Mouse (Mus musculus): Measurements from ENCODE around the gene Yif1b.
A peak's percentile ranks its signal among the peaks of the same experiment; 100 is the strongest.

Yif1b gene

DNA sequence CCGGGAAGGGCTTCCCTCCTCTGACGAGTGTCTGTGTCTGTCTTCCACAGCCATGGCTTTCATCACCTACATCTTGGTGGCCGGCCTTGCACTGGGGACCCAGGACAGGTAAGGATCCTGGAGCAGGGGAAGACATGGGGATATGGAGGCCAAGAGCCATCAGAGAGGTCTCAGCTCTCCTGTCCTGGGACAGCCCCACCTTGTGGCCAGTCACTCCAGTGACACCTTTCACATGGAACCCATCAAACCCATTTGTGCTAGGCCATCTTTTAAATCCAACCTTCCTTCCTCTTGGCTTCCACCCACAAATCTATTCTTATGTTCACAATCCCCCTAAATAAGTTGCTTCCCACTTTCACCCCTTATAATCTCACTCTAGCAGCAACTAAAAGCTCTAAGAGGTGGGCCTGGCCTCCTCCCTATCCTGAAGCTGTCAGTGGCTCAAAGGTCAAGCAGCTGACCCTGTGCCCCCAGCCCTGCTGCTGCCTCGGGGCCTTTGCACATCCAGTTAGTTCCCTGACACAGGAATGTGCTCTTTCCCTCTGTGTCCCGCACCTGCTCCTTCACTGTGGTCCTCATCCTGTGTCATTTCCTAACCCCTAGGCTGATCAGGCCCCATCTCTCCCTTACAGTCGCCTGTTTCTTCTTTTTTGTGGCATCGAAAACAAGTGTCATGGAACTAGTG lies 6.7 kb downstream of the Yif1b start:
- DNase-seq (ENCODE audit: low read depth): no peak

DNA sequence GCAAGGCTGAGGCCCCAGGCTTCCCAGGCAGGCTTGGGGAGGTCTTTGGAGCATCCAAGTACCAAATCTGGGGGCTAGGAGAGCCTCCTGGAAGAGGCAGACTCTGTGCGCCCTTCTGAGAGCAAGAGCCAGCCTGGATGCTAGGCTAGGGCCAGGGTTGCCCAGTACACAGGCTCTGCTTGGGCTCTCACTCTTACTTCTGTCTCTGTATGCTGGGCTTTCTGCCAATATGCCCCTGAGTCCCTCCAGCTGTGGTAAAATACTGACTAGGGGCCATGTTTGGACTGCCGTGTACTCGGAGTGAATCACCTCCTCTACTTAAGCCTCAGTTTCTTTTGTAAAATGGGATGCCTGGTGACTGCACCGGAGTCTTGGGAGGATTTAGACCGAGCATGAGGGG lies 7.9 kb downstream of the Yif1b start:
- DNase-seq (ENCODE audit: low read depth): no peak

DNA sequence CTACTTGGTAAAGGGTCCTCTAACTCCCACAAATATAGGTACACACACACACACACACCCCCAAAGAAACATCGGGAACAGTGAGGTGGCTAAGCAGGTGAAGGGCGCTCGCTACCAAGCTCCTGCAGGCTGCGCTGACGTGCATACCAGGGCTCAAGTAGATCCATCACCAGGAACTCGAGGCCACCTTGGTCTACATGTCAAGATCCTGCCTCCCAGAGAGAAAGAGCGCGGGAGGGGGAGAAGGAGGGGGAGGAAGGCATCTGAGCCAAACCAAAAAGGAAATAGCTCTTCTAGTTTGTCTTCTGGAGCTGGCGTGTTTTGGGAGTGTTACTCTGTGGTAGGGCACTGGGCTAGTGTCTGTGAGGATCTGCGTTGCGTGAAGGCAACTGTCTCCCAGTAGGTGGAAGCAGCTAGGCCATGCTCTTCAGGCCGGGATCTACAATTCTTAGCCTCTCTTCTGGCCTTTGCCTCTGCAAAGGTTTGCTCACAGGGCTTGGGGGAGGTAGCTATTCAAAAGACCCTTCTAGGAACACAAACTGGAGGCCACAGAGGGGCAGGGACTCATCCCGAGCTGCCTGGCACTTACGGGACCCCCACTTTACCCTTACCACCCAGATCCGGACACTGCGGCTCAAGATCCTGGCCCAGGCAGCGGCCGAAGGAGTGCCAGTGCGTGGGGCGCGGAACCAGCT lies 8.6 kb downstream of the Yif1b start:
- DNase-seq (ENCODE audit: low read depth): no peak

DNA sequence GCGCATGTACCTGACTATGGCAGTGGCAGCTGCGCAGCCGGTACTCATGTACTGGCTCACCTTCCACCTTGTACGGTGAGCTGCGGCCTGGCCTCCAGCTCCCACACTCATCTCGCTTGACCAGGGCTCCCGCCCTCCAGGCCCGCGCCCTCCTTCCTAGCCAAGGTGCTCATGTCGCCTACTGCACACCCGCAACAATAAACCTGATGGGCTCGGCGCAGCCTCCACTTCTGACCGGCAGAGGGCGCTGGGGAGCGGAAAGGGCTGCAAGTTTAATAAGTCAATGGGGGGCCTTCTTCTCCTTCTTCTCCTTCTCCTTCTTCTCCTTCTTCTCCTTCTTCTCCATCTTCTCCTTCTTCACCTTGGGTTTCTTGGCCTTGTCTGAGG lies 9.2 kb downstream of the Yif1b start:
- DNase-seq (ENCODE audit: low read depth): peak; percentile 69

DNA sequence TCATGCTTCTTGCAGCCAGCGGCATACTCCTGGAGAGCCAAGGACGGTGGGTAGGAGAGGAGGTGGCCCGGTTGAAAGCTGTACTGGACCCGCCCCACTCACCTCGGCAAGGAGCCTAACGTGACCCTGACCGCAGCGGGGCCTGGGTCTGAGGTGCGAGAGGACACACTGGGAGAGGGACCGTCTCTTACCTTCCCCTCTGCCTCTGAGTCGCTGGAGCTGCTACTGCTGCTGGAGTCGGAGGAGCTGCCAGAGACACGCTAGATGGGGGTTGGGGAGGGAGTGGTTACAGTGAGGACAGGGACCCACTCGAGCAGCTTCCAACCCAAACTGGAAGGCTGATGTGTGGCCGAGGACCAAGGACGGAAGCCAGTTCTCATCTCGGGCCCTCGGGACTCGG lies 9.6 kb downstream of the Yif1b start:
- DNase-seq (ENCODE audit: low read depth): no peak

DNA sequence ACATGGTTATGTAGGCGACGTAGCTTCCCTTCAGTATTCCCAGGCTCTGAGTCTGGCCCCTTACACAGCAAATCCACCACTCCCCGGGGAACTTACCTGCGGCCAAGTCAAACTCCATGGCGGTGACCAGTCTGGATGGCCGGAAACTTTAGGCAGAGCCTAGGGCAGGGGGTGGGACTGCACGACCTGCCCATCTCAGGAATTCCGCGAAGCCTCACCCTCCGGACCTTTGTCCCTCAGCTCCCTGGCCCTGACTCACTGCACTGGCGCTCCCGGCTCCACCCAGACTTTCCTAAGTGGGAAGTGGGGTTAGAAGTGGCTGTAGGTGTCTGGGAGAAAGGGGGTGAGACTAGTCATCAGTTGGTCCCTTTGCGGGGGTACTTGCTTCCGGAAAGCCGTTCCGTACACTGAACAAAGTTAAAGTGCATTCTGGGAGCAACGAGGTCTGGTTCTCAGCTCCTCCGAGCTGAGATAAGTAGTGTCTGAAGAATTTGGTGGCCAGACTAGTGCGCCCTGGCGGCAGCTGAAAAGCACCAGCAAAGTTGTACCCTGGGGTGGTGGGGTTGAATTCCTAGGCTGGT lies 10.2 kb downstream of the Yif1b start, which contains the start of gene 2200002D01Rik:
TSS of gene 2200002D01Rik (minus strand) at position 206 of the 581 bp plus-strand sequence.
- DNase-seq (ENCODE audit: low read depth): no peak

DNA sequence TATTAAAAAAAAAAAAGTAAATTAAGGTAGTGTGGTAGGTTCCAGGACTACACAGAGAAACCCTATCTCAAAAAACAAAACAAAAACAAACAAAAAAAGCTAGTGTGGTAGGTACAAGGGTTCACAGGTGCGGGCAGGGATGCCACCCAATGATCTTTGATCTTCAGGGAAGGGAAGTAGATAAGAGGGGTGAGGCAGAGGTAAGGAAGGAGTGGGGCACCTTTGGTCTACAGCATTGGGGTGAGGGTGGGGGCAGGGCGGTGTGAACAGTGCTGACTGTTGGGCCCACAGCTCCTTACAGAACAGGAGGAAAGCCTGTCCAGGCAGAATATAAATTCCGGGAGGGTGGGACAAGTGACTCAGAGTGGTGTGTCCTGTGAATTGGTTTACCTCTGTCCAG lies 13.0 kb downstream of the Yif1b start:
- DNase-seq (ENCODE audit: low read depth): no peak

DNA sequence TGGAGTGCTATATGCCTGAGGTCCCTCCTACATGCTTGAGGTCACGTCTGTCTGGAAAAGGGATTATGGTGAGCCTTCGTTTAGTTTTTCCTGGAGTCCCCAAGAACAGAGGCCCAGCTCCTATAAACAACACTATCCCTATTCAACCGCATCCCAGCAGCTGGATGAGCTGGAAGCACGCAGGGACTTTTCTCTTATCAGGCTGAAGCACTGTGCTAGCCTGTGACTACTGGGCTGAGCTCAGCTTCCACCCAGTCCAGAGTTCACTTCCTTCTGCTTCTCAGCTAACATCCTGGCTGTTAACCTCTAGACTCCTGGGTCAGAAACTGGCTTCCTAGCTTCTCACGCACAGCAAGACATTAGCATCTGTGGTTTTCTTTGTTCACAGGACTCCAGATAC lies 15.7 kb downstream of the Yif1b start:
- DNase-seq (ENCODE audit: low read depth): no peak

DNA sequence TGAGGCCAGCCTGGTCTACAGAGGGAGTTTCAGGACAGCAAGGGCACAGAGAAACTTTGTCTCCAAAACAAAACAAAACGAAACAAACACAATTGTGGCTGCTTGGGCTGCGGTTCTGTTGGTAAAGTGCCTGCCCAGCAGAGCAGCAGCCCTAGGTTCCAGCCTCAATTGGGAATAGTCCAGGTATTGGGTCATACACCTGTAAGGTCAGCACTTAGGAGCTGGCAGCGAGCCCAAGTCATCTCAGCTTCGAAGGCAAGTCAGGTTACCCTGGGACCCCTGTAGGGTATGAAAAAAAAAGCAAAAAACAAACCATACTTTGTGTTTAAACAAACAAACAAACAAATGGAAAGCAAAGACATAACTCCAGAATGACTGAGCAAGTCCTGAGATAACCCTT lies 17.7 kb downstream of the Yif1b start:
- DNase-seq (ENCODE audit: low read depth): no peak

DNA sequence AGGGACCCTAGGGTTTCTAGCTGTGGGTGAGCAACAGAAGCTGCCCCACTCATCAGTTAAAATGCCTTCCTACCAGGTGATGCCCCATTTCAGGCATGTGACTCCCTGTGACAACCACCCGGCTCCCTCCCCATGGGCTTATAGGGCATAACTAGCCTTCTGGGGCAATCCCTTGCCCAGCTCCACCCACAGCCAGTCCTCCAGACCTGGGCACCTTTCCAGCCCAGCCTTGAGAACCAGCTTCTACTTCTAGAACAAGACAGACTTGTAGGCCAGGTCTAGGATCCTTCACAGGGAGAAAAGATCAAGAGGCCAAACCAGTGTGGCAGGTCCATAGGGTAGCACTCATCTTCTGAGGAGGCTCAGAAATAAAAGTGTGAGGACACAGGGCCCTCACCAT lies 19.2 kb downstream of the Yif1b start:
- DNase-seq (ENCODE audit: low read depth): no peak

DNA sequence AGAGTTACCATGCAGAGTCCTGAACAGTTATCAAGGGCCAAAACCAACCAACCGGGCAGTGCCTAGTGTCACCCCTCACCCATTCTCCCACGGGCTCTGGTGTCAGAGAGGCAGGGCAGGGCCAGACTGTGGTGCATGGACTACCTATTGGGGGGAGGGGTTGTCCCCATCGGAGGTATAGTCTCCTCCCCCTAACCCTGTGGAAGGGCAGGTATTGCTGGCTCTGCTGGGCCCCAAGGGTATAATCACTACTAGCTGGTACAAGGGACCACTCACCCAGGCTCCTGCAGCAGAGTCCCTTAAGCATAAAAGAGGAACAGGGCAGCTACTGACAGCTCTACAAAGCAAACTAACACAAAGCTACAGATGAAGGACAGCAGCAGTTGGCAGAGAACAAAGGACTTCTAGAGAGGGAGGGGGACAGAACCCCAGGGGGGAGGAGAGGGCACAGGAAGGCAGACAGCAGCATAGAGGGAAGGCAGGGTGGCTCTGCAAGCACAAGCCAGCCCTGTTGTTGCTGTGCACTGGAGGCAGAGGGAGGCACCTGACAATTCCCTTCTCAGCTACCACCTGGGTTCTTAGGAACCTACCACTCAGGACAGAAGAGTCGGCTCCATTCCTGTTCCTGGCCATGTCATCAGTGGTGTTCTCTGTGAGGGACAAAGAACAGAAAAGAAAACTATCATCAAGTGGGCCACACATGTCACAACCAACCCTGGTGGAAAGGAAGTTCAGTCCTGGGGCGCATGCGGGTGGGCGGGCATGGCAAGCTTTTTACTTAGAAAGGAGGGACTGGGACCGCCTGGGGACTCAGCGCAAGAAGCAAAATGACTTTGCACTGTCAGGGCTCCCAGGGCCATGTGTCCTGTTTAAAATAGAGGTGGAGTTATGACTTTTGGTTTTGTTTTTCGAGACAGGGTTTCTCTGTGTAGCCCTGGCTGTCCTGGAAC lies 21.9 kb downstream of the Yif1b start:
- DNase-seq (ENCODE audit: low read depth): no peak

DNA sequence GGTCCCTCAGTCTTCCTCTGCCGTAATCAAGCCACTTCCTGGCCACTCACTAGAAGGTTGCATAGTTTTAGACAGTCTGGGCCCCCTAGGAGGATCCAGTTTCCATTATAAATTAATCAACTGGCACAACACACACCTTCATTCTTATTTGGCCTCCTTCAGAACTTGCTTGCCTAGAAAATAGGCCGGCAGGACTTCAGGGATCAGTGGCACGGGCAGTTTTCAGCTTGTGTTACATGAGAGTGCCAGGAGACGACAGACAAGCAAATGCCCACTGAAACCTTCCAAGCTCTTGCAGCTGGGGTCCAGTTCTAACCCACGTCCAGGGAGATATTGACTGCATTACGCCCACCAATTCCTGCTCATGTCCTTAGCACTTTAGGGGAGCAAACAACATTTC lies 24.0 kb downstream of the Yif1b start:
- no peak for DNase-seq (ENCODE audit: low read depth)

DNA sequence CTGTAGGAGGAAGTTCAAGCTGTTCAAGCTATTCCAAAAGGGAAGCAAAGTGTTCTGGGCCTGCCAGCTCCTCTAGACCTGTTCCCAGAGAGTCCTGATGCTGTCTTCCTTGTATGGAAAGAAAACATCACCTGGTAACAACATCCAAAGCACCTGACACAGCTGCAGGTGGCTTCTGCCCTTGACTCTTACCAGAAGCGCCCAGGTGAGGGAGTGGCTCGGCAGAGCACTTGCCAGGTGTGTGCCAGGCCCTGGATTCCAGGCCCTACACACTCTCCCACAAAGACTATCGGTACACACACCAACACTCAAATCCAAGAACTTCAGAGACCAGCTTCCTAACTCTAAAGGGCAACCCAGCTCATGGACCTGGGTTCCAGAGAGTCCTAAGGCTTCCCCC lies 25.7 kb downstream of the Yif1b start:
- no peak for DNase-seq (ENCODE audit: low read depth)

DNA sequence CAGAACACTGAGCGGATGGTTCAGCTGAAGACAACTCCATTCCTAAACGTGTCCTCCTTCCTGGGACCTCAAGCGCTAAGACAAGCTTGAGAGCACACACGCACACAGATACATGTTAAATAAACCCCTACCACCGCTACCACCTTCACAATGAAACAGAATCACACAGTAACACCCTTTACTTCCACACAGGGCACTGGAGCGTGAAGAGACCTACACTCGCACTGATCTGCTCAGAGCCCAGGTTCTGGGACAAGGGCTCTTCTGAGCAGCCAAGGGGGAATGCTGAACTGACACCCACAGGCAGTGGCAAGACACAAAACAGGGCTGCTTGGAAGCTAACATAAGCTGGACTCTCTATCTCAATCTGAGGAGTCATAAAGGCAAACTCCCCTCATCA lies 27.5 kb downstream of the Yif1b start:
- DNase-seq (ENCODE audit: low read depth): no peak

DNA sequence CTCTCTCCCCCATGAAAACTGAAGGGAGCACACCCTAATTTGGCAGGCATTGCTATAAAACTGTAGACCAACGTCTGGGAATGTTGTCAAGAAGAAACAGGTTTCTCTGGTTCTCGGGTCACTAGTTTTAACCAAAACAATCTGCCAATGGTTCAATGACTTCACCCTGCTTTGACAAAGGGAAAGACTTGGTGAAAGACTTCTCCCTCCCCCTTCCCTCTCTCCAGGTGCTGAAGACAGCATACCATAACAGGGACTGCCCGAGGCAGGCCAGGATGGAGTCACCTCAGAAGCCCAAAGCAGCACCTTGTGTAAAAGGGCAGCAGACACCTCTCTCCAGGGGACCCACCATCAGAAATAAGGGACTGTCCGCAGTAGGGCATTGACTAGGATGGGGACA lies 28.8 kb downstream of the Yif1b start:
- DNase-seq (ENCODE audit: low read depth): no peak

DNA sequence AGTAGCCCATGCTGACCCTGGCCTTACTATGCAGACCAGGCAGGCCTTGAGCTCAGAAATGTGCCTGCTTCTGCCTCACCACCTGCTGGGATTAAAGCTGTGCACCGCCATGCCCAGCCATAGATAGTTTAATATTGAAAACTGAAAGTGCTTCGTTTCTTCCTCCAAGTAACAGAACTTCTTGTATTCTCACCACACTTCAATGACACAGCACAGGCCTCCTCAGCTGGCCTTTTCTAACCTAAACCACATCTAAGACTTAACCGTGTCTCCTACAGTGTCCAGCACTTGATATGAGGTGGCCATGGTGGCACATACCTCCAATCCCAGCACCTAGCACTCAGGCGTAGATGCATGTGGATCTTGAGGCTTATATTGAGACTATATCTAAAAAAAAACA lies 32.3 kb downstream of the Yif1b start:
- no peak for DNase-seq (ENCODE audit: low read depth)

DNA sequence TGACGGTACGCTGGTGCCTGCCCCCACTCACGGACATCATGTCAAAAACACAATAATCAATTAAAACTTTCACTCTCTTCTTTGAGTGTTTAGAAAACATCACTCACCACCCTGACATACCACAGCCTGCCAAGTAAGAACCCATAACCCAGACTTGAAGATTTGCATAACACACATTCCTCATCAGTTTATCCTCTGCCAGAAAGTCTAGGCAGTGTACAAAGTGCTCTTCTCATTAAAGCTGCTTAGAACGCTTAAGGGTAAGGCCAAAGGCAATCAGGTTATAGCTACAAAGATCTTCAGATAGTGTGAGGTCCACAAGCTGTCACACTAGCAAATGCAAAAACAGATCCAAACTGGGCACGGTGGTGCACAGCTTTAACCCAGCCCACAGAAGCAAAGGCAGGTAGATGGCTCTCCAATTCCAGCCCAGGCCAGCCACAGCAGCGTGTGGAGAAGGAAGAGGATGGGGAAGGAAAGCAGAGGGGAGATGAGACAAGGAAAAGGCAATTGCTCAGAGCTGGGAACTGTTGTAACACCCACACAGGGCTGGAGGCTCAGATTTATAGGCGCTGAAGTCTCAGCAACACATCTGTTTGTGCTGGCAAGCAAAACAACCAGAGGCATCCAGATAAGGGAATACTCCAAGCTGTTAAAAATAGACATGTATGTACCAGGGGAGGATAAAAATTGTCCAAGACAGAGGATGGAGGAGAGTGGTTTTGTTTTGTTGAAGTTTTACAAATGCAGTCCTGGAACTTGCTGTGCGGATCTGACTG lies 33.7 kb downstream of the Yif1b start:
- no peak for DNase-seq (ENCODE audit: low read depth)

DNA sequence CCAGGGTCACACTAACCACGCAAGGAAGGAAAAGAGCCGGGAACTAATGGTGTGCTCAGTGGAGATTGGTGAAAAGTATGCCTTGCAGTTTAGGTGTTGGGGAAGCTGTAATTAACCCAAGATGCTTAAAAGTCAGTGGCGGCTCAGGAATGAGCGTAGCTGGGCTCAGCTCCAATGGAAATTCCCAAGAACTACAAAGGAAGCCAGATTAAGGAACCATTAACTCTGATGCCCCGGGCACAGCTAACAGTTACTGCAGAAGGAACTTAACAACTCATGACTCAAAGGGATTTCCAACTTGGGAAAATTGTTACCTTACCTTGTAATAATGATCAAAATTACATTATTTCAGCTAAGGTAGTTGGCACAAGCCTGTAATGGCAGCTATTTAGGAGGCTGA lies 38.6 kb downstream of the Yif1b start:
- DNase-seq (ENCODE audit: low read depth): no peak

DNA sequence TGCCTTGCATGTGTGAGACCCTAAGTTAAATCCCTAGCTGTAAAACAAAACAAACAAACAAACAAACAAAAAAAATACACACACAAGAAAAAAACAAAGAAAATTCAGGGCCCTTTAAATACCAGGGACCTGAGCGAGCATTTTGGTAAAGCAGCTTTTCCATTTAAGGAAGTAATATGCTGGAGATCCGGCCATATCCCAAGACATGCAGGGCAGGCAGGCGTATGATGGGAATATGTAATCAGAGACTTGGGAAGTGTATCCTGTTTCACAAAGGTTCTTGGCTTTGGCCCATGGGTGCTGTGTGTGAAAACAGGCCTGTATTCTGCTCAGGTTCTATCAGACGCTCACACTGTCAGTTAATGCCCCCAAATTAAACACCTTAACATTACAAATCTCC lies 39.4 kb downstream of the Yif1b start:
- DNase-seq (ENCODE audit: low read depth): no peak

DNA sequence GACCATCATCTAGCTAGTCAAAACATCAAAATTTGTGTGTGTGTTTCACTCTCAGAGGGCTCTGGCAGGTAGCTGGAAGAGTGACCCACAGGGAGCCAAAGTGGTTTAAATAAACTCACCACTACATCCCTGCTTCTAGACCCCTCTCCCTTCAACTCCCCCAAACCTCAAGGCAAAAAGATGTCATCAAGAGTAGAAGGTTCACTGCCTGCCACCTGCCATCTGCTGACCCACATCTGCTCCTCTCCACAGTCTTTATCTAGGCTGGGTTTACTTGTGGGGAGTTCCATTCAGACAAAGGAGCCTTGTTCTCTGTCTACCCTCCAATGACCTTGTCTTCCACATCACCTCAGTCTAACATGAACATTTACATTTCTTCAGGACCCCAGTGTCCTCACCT lies 41.1 kb downstream of the Yif1b start:
- no peak for DNase-seq (ENCODE audit: low read depth)

DNA sequence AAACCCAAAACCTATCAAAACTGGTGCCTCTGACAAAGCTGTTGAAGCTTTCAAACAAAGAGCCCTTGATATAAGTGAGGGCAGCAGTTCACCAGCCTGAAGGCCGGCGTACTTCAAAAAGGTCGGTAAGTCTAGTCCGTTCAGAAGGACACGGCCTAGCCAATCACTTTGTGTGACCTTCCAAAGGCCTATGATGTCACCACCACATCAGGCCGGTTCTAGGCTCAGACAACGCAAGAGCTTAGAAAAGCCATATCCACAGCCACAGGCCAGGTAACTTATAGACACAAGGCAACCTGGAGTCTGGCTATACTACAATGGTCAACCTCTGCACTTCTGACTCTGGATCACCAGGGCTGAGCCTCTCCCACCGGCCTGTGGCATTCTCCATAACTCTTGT lies 41.8 kb downstream of the Yif1b start:
- DNase-seq (ENCODE audit: low read depth): no peak

DNA sequence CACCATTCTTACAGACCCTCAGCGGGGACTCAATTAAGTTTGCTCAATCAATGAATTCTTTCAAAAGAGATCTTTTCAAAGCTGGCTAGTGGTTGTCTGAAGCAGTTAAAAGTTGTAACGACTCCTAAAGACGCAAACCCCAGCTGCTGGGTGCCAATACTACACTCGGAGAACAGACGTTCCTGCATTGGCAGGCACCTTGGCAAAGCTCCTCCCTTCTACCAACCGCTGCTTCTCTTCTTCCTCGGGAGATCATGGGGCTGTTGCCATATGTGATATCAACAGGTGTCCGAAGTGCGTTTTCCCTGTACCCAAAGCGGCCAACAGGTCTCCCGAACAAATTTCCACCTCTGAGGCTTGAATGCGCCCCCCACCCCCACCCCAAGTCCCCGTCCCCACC lies 42.7 kb downstream of the Yif1b start:
- DNase-seq (ENCODE audit: low read depth): no peak
